Mouse (Mus musculus) forebrain, embryonic 13.5 days (tissue): ENCODE measurements around the gene Agap1. TPM values are rescaled to one million over a fixed set of nuclear protein-coding genes. Genes with fewer than 3 reads are reported as not detected.

Experiments used
- ATAC-seq: fragments of 200-750 bp; cut with Nextera tagmentation; 2 replicates; pipeline ENCODE4 v1.8.0; 2017
- H3K27ac ChIP-seq: fragments of 300-500 bp; sonication (generic); 2 replicates; pipeline ENCODE4 v1.5.1; 2015; ENCODE audit warnings: inconsistent platforms, mild to moderate bottlenecking, moderate library complexity
- H3K27me3 ChIP-seq: fragments of 300-500 bp; sonication (generic); 2 replicates; pipeline ENCODE4 v1.6.1; 2015; ENCODE audit warnings: mild to moderate bottlenecking, inconsistent platforms
- H3K36me3 ChIP-seq: fragments of 300-500 bp; sonication (generic); 2 replicates; pipeline ENCODE4 v1.6.1; 2015; ENCODE audit warnings: mild to moderate bottlenecking, inconsistent platforms; ENCODE audit not compliant: poor library complexity, severe bottlenecking
- H3K4me1 ChIP-seq: fragments of 300-500 bp; sonication (generic); 2 replicates; pipeline ENCODE4 v1.6.1; 2015; ENCODE audit warnings: inconsistent platforms
- H3K4me2 ChIP-seq: fragments of 300-500 bp; sonication (generic); 2 replicates; pipeline ENCODE4 v1.6.1; 2015; ENCODE audit warnings: inconsistent platforms, mild to moderate bottlenecking, moderate library complexity
- H3K4me3 ChIP-seq: fragments of 300-500 bp; sonication (generic); 2 replicates; pipeline ENCODE4 v1.5.1; 2015; ENCODE audit warnings: mild to moderate bottlenecking, inconsistent platforms
- H3K9ac ChIP-seq: fragments of 300-500 bp; sonication (generic); 2 replicates; pipeline ENCODE4 v1.6.1; 2015; ENCODE audit warnings: mild to moderate bottlenecking, inconsistent platforms
- H3K9me3 ChIP-seq: fragments of 300-500 bp; sonication (generic); replicated peaks from 2 replicates; pipeline ENCODE4 v1.6.1; 2016; ENCODE audit warnings: inconsistent platforms
- WGBS: fragments of 180-500 bp; shearing (Covaris S2); methylation state at CpG from one replicate; pipeline ENCODE4 v1.1.7; 2015; 5-methylcytosine and 5-hydroxymethylcytosine counted together
- polyA plus RNA-seq: library from polyadenylated mRNA; unstranded; fragments of >200 nt; fragmentation: Nextera tagmentation; extraction: Ambion mirVana; gene quantifications from 2 replicates; pipeline ENCODE4 v1.2.1, GENCODE M21; 2015

Agap1 gene
- polyA plus RNA-seq, 1 experiment from 2014 or later, result 25.4 TPM

DNA sequence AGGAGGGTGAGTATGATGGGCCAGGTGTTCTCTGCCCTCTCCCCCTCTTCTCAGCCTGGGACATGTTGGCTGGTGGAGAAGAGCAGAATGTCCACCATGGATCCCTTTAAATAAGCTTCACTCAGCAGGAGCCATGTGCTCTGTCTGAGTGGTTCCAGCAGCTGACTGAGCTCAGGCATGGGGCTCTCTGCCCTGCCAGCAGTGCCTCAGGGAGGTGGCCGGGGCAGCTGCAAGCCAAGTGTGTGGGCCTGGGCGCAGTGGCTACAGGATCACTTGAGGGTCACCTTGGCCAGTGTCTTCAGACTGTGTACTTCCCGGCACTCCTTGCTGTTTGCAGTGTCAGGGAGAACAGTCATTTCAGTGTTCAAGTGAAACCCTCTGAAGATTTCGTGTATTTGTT is 183.1 kb downstream of the Agap1 start:
- ATAC-seq, result no peak
- Histone ChIP-seq H3K27me3 (no peaks in the 10 kb centered on the region; the same call in 1 of the 2 replicates), H3K4me2 (no peak overlapping the region), H3K9ac (no peak overlapping the region), H3K4me3 (no peak overlapping the region), H3K4me1 (no peaks in the 10 kb centered on the region), H3K9me3 (no peaks in the 10 kb centered on the region; the same call in 1 of the 2 replicates), H3K36me3 (peaks cover 46% of the 10 kb centered on the region), H3K27ac (no peak overlapping the region)
- 94% methylated on average over 4 of the region's 4 CpGs for WGBS

GRCm38 (mm10) chr1:89643445-89644100 is 189.0 kb downstream of the Agap1 start:
- Histone ChIP-seq H3K4me1 (no peaks in the 10 kb centered on the region), H3K27me3 (peaks cover 39% of the 10 kb centered on the region), H3K36me3 (peaks cover 8% of the 10 kb centered on the region), H3K4me2 (no peak overlapping the region), H3K4me3 (no peak overlapping the region), H3K9me3 (no peaks in the 10 kb centered on the region), H3K9ac (no peak overlapping the region), H3K27ac (no peak overlapping the region)
- 78% methylated on average over 8 of the region's 8 CpGs for WGBS
- ATAC-seq, result peak; percentile 29

- Histone ChIP-seq H3K27me3 (peaks cover 41% of the 10 kb centered on the region), H3K4me3 (no peak overlapping the region), H3K4me2 (no peak overlapping the region), H3K36me3 (0 out of 2 replicates have a peak, but pooled peaks cover 5% of the 10 kb centered on the region), H3K9ac (no peak overlapping the region), H3K27ac (no peak overlapping the region), H3K4me1 (no peaks in the 10 kb centered on the region), H3K9me3 (no peaks in the 10 kb centered on the region)
- ATAC-seq, result peak; percentile 10; the same call in 1 of the 2 replicates
- 87% methylated on average over 11 of the region's 11 CpGs for WGBS
Observed at GRCm38 (mm10) chr1:89644120-89644519, 189.5 kb downstream of the Agap1 start.

DNA sequence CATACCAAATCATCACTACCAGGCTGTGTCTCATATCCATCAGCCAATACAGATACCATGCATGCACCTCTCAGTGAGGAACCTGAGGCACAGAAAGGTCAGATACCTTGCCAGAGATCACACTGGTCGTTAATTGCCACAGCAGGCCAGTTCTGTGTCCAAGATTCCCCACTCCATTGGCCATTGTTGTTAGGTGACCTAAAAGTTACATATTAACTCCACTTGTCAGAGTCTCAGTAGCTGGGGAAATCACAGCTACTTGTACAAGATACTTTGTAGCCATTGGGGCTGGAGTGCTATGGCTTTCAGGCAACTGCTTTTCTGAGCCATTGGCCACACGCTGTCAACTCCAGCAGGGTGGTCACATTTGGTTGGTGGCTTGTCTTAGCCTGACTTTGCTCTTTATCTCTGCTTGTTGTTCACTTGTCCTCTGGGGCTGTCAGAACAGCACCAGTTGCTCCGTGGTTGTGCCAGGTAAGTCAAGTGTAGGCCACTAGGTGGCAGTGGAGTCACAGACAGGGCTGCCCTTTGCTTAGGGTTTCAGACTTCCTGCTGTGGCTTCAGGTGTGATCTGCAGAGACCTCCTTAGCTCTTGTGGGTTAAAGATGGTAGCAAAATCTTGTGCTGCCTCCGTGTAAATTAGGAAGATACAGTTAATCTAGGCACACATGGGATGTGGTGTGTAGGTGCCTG is 191.9 kb downstream of the Agap1 start:
- H3K9ac ChIP-seq, result no peak overlapping the region
- peaks cover 45% of the 10 kb centered on the region for H3K27me3 ChIP-seq
- H3K4me2 ChIP-seq, result no peak overlapping the region
- no peak overlapping the region for H3K27ac ChIP-seq
- no peak overlapping the region for H3K4me3 ChIP-seq
- H3K9me3 ChIP-seq, result no peaks in the 10 kb centered on the region
- WGBS, result 22% methylated on average over 4 of the region's 4 CpGs
- ATAC-seq, result peak; percentile 54; the same call in 1 of the 2 replicates
- H3K36me3 ChIP-seq, result 0 out of 2 replicates have a peak, but pooled peaks cover 5% of the 10 kb centered on the region
- H3K4me1 ChIP-seq, result no peaks in the 10 kb centered on the region

DNA sequence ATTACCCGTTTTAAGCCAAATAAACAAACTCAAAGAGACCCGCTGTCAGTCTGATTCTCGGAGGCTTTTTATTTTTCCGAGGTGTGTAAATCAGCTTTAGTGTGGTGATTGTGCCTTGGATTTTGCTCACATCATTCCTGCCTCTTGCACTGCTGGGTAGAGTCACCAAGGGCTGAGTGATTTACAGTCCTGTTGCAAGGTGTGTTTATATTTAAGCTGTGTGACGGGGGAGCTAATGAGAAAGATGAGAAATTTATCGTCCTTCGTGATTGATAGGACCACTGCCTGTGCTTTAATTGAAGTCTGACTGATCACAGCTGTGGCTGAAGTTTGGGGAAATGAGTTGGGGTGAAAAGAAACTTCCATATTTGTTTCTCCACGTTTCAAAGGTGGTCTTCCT is 192.9 kb downstream of the Agap1 start:
- H3K36me3 ChIP-seq, result 0 out of 2 replicates have a peak, but pooled peaks cover 5% of the 10 kb centered on the region
- peaks cover 48% of the 10 kb centered on the region for H3K27me3 ChIP-seq
- no peak overlapping the region for H3K27ac ChIP-seq
- no peak for ATAC-seq
- no peak overlapping the region for H3K4me3 ChIP-seq
- WGBS, result 84% methylated on average over 8 of the region's 8 CpGs
- H3K4me1 ChIP-seq, result no peaks in the 10 kb centered on the region
- no peaks in the 10 kb centered on the region for H3K9me3 ChIP-seq
- H3K9ac ChIP-seq, result no peak overlapping the region
- H3K4me2 ChIP-seq, result no peak overlapping the region

- Histone ChIP-seq H3K4me2 (no peak overlapping the region), H3K36me3 (no peaks in the 10 kb centered on the region; the same call in 1 of the 2 replicates), H3K9ac (no peak overlapping the region), H3K27ac (no peak overlapping the region), H3K9me3 (no peaks in the 10 kb centered on the region), H3K27me3 (peaks cover 59% of the 10 kb centered on the region), H3K4me3 (no peak overlapping the region), H3K4me1 (no peaks in the 10 kb centered on the region)
- WGBS, result 69% methylated on average over 7 of the region's 7 CpGs
- ATAC-seq, result no peak
Observed at GRCm38 (mm10) chr1:89650557-89650956, 196.0 kb downstream of the Agap1 start.

GRCm38 (mm10) chr1:89656167-89656566 is 201.6 kb downstream of the Agap1 start:
- H3K9ac ChIP-seq, result no peak overlapping the region
- H3K27me3 ChIP-seq, result peaks cover 65% of the 10 kb centered on the region
- H3K9me3 ChIP-seq, result no peaks in the 10 kb centered on the region
- no peak for ATAC-seq
- H3K4me3 ChIP-seq, result no peak overlapping the region
- H3K27ac ChIP-seq, result peak overlapping the region; percentile 12; the same call in 1 of the 2 replicates
- peaks cover 11% of the 10 kb centered on the region for H3K4me1 ChIP-seq
- no peaks in the 10 kb centered on the region; the same call in 1 of the 2 replicates for H3K36me3 ChIP-seq
- 93% methylated on average over 3 of the region's 3 CpGs for WGBS
- no peak overlapping the region for H3K4me2 ChIP-seq

GRCm38 (mm10) chr1:89656643-89657321 is 202.2 kb downstream of the Agap1 start:
- no peak overlapping the region for H3K9ac ChIP-seq
- H3K36me3 ChIP-seq, result no peaks in the 10 kb centered on the region; the same call in 1 of the 2 replicates
- H3K4me2 ChIP-seq, result no peak overlapping the region
- peaks cover 11% of the 10 kb centered on the region for H3K4me1 ChIP-seq
- H3K9me3 ChIP-seq, result no peaks in the 10 kb centered on the region
- peaks cover 67% of the 10 kb centered on the region for H3K27me3 ChIP-seq
- ATAC-seq, result 0 out of 2 replicates have a peak, but pooled peaks have one; percentile 48
- H3K27ac ChIP-seq, result peak overlapping the region; percentile 12; the same call in 1 of the 2 replicates
- whole genome bisulfite sequencing, result 58% methylated on average over 11 of the region's 11 CpGs
- no peak overlapping the region for H3K4me3 ChIP-seq

DNA sequence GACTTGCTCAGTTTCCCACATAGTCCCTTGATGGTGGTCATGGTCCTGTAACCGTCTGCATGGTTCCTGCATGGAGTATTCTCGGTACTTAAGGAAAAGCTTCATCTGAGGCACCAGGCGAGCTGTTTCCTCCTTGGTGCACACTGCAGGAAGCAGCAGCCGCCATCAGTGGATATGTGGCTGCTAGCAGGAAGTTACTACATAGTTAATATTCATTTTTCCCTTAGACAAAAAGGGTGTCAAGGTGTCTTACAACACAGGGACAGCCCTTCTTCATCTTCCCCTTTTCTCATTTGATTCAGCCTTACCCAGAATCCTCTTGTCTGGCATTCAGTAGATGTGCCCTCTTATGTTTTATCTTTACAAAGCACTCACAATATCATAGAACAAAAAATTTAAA is 206.2 kb downstream of the Agap1 start:
- peaks cover 79% of the 10 kb centered on the region for H3K27me3 ChIP-seq
- H3K4me1 ChIP-seq, result peaks cover 11% of the 10 kb centered on the region
- H3K9me3 ChIP-seq, result no peaks in the 10 kb centered on the region
- H3K4me2 ChIP-seq, result no peak overlapping the region
- H3K9ac ChIP-seq, result no peak overlapping the region
- H3K4me3 ChIP-seq, result no peak overlapping the region
- WGBS, result 90% methylated on average over 4 of the region's 4 CpGs
- H3K36me3 ChIP-seq, result peaks cover 12% of the 10 kb centered on the region
- no peak overlapping the region for H3K27ac ChIP-seq
- ATAC-seq, result no peak

GRCm38 (mm10) chr1:89666154-89666553 is 211.5 kb downstream of the Agap1 start:
- no peak for ATAC-seq
- Histone ChIP-seq H3K4me1 (peaks cover 14% of the 10 kb centered on the region), H3K36me3 (peaks cover 29% of the 10 kb centered on the region), H3K4me3 (no peak overlapping the region), H3K9ac (no peak overlapping the region), H3K9me3 (no peaks in the 10 kb centered on the region), H3K27me3 (peaks cover 92% of the 10 kb centered on the region), H3K4me2 (no peak overlapping the region), H3K27ac (no peak overlapping the region)
- WGBS, result 94% methylated on average over 5 of the region's 5 CpGs

- Histone ChIP-seq H3K9ac (no peak overlapping the region), H3K4me3 (no peak overlapping the region), H3K27ac (no peak overlapping the region), H3K4me2 (no peak overlapping the region), H3K27me3 (peaks cover 84% of the 10 kb centered on the region), H3K4me1 (peaks cover 26% of the 10 kb centered on the region), H3K36me3 (peaks cover 29% of the 10 kb centered on the region), H3K9me3 (no peaks in the 10 kb centered on the region)
- WGBS, result 92% methylated on average over 7 of the region's 7 CpGs
- no peak for ATAC-seq
Observed at GRCm38 (mm10) chr1:89667387-89667786, 212.8 kb downstream of the Agap1 start.

DNA sequence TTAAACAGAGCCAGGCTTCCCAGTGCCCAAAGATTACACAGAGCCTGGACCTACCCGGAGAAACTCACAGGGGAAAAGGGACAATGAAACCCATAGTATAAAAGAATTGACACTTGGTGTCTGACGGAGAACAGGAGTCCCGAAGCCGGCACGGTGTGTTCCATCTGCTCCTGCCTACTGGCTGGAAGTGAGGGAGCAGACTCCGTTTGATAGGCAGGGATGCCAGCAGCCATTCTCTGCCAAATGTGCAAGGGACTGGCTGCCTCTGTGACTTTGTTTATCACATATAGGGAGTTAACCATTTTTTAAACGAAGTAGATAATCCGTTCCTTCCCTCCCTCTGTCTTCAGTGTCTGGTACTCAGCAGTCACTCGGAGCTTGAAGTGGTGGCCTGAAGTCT is 214.0 kb downstream of the Agap1 start:
- H3K4me3 ChIP-seq, result no peak overlapping the region
- peaks cover 38% of the 10 kb centered on the region for H3K36me3 ChIP-seq
- H3K4me2 ChIP-seq, result no peak overlapping the region
- 0 out of 2 replicates have a peak, but pooled peaks cover under 1% of the 10 kb centered on the region for H3K9me3 ChIP-seq
- H3K4me1 ChIP-seq, result peaks cover 27% of the 10 kb centered on the region
- 67% methylated on average over 9 of the region's 9 CpGs for WGBS
- H3K27ac ChIP-seq, result no peak overlapping the region
- no peak overlapping the region for H3K9ac ChIP-seq
- peaks cover 86% of the 10 kb centered on the region for H3K27me3 ChIP-seq
- ATAC-seq, result no peak
